Mouse (Mus musculus): Measurements from ENCODE around the gene Sdf4. TPM values are rescaled to one million over a fixed set of nuclear protein-coding genes. Genes with fewer than 3 reads are reported as not detected.

The Sdf4 gene
- polyA plus RNA-seq, 1 experiment from 2014 or later = 73.2 TPM

DNA sequence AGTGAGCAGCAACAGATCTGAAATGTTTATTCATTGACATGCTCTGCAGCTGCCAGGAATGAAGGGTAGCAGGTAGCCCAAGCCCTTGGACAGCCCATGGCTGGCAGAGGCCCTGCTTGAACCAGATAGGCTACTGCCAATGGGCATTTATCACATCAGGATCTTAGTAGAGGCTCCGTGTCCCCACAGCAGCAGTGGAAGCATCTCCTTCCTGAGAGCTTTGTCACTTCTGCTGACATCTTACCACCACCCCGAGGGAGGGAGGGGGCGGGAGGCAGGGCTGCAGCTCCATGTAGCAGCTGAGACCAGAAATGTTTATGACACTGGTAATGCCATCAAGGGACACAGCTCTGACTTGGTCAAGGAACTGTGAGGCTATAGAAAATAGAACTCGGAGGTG lies 40.2 kb downstream of the Sdf4 start:
- H3K27ac ChIP-seq (ENCODE audit: low read length) = no peak overlapping the region
- no peak for ATAC-seq (ENCODE audit: low read depth)
- no peak overlapping the region for H3K9ac ChIP-seq (ENCODE audit: low read depth, low read length)
- no peak overlapping the region for H3K4me2 ChIP-seq (ENCODE audit: low read depth, low read length)
- WGBS (ENCODE audit: insufficient replicate concordance) = 48% methylated on average over 4 of the region's 4 CpGs
- no peaks in the 10 kb centered on the region for H3K9me3 ChIP-seq (replicated peaks; ENCODE audit: control insufficient read depth, low read length)
- no peak overlapping the region for H3K4me3 ChIP-seq (ENCODE audit: low read depth, low read length)
- H3K27me3 ChIP-seq (ENCODE audit: control insufficient read depth, insufficient read depth, low read depth, low read length) = peaks cover 22% of the 10 kb centered on the region
- H3K36me3 ChIP-seq (ENCODE audit: control insufficient read depth, insufficient read depth) = no peaks in the 10 kb centered on the region
- peaks cover 5% of the 10 kb centered on the region; the same call in 1 of the 2 replicates for H3K4me1 ChIP-seq (ENCODE audit: control insufficient read depth, low read depth, low read length)

DNA sequence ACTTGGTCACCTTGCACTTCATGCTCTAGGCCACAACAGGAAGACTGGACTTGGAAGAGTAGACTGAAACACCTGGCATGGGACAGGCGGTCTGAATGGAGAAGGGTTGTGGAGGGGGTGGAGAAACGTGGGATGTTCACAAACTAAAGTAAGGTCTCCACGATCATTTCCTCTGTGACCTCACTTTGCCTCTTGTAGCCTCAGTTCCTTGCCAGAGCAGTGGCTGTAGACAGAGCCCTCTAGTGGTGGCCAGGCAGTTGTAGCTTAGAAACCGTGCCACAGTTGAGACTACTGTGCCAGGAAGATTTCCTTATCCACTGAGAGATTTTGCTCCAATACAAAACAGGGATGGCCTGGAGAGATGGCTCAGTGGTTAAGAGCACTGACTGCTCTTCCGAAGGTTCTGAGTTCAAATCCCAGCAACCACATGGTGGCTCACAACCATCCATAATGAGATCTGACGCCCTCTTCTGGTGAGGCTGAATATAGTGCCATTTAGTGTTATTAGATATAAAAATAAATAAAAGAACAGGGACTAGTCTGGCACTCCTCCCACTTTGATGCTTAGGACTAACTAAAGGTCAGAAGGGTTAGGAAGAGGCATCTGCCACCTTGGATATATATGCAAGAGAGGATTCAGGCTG lies 40.9 kb downstream of the Sdf4 start:
- H3K4me1 ChIP-seq (ENCODE audit: control insufficient read depth, low read depth, low read length) = peaks cover 5% of the 10 kb centered on the region; the same call in 1 of the 2 replicates
- H3K9me3 ChIP-seq (replicated peaks; ENCODE audit: control insufficient read depth, low read length) = no peaks in the 10 kb centered on the region
- no peak overlapping the region for H3K4me2 ChIP-seq (ENCODE audit: low read depth, low read length)
- no peak overlapping the region for H3K9ac ChIP-seq (ENCODE audit: low read depth, low read length)
- H3K27me3 ChIP-seq (ENCODE audit: control insufficient read depth, insufficient read depth, low read depth, low read length) = peaks cover 22% of the 10 kb centered on the region
- 24% methylated on average over 6 of the region's 6 CpGs for WGBS (ENCODE audit: insufficient replicate concordance)
- H3K4me3 ChIP-seq (ENCODE audit: low read depth, low read length) = no peak overlapping the region
- no peak overlapping the region for H3K27ac ChIP-seq (ENCODE audit: low read length)
- no peaks in the 10 kb centered on the region for H3K36me3 ChIP-seq (ENCODE audit: control insufficient read depth, insufficient read depth)
- no peak for ATAC-seq (ENCODE audit: low read depth)

GRCm38 (mm10) chr4:156034301-156034700 lies 41.6 kb downstream of the Sdf4 start:
- no peak for ATAC-seq (ENCODE audit: low read depth)
- Histone ChIP-seq H3K27me3 (ENCODE audit: control insufficient read depth, insufficient read depth, low read depth, low read length) (peaks cover 22% of the 10 kb centered on the region), H3K36me3 (ENCODE audit: control insufficient read depth, insufficient read depth) (no peaks in the 10 kb centered on the region), H3K9ac (ENCODE audit: low read depth, low read length) (no peak overlapping the region), H3K4me1 (ENCODE audit: control insufficient read depth, low read depth, low read length) (peaks cover 5% of the 10 kb centered on the region; the same call in 1 of the 2 replicates), H3K4me3 (ENCODE audit: low read depth, low read length) (no peak overlapping the region), H3K9me3 (replicated peaks; ENCODE audit: control insufficient read depth, low read length) (no peaks in the 10 kb centered on the region), H3K27ac (ENCODE audit: low read length) (no peak overlapping the region), H3K4me2 (ENCODE audit: low read depth, low read length) (no peak overlapping the region)
- WGBS (ENCODE audit: insufficient replicate concordance) = 60% methylated on average over 4 of the region's 4 CpGs

- no peak overlapping the region for H3K4me3 ChIP-seq (ENCODE audit: low read depth, low read length)
- no peak overlapping the region for H3K27ac ChIP-seq (ENCODE audit: low read length)
- H3K4me2 ChIP-seq (ENCODE audit: low read depth, low read length) = no peak overlapping the region
- no peak for ATAC-seq (ENCODE audit: low read depth)
- 11% methylated on average over 25 of the region's 25 CpGs for WGBS (ENCODE audit: insufficient replicate concordance)
- peaks cover 5% of the 10 kb centered on the region; the same call in 1 of the 2 replicates for H3K4me1 ChIP-seq (ENCODE audit: control insufficient read depth, low read depth, low read length)
- no peaks in the 10 kb centered on the region for H3K9me3 ChIP-seq (replicated peaks; ENCODE audit: control insufficient read depth, low read length)
- no peaks in the 10 kb centered on the region for H3K36me3 ChIP-seq (ENCODE audit: control insufficient read depth, insufficient read depth)
- peaks cover 22% of the 10 kb centered on the region for H3K27me3 ChIP-seq (ENCODE audit: control insufficient read depth, insufficient read depth, low read depth, low read length)
- H3K9ac ChIP-seq (ENCODE audit: low read depth, low read length) = no peak overlapping the region
These were observed 42.2 kb downstream of the Sdf4 start for GRCm38 (mm10) chr4:156034901-156035300.

- Histone ChIP-seq H3K27me3 (ENCODE audit: control insufficient read depth, insufficient read depth, low read depth, low read length) (peaks cover 2% of the 10 kb centered on the region; the same call in 1 of the 2 replicates), H3K9me3 (replicated peaks; ENCODE audit: control insufficient read depth, low read length) (no peaks in the 10 kb centered on the region), H3K36me3 (ENCODE audit: control insufficient read depth, insufficient read depth) (no peaks in the 10 kb centered on the region), H3K4me3 (ENCODE audit: low read depth, low read length) (no peak overlapping the region), H3K27ac (ENCODE audit: low read length) (no peak overlapping the region), H3K9ac (ENCODE audit: low read depth, low read length) (no peak overlapping the region), H3K4me2 (ENCODE audit: low read depth, low read length) (no peak overlapping the region), H3K4me1 (ENCODE audit: control insufficient read depth, low read depth, low read length) (no peaks in the 10 kb centered on the region)
- 39% methylated on average over 5 of the region's 5 CpGs for WGBS (ENCODE audit: insufficient replicate concordance)
- ATAC-seq (ENCODE audit: low read depth) = no peak
These were observed 52.1 kb downstream of the Sdf4 start for GRCm38 (mm10) chr4:156044754-156045153.

- Histone ChIP-seq H3K27me3 (ENCODE audit: control insufficient read depth, insufficient read depth, low read depth, low read length) (no peaks in the 10 kb centered on the region), H3K27ac (ENCODE audit: low read length) (no peak overlapping the region), H3K9me3 (replicated peaks; ENCODE audit: control insufficient read depth, low read length) (no peaks in the 10 kb centered on the region), H3K4me2 (ENCODE audit: low read depth, low read length) (no peak overlapping the region), H3K9ac (ENCODE audit: low read depth, low read length) (no peak overlapping the region), H3K4me1 (ENCODE audit: control insufficient read depth, low read depth, low read length) (no peaks in the 10 kb centered on the region; the same call in 1 of the 2 replicates), H3K4me3 (ENCODE audit: low read depth, low read length) (no peak overlapping the region), H3K36me3 (ENCODE audit: control insufficient read depth, insufficient read depth) (no peaks in the 10 kb centered on the region)
- ATAC-seq (ENCODE audit: low read depth) = no peak
- 22% methylated on average over 3 of the region's 3 CpGs for WGBS (ENCODE audit: insufficient replicate concordance)
These were observed 57.1 kb downstream of the Sdf4 start for GRCm38 (mm10) chr4:156049779-156050178.

- Histone ChIP-seq H3K9ac (ENCODE audit: low read depth, low read length) (no peak overlapping the region), H3K4me3 (ENCODE audit: low read depth, low read length) (no peak overlapping the region), H3K4me2 (ENCODE audit: low read depth, low read length) (no peak overlapping the region), H3K36me3 (ENCODE audit: control insufficient read depth, insufficient read depth) (no peaks in the 10 kb centered on the region), H3K27me3 (ENCODE audit: control insufficient read depth, insufficient read depth, low read depth, low read length) (no peaks in the 10 kb centered on the region), H3K9me3 (replicated peaks; ENCODE audit: control insufficient read depth, low read length) (no peaks in the 10 kb centered on the region), H3K4me1 (ENCODE audit: control insufficient read depth, low read depth, low read length) (no peaks in the 10 kb centered on the region; the same call in 1 of the 2 replicates), H3K27ac (ENCODE audit: low read length) (no peak overlapping the region)
- WGBS (ENCODE audit: insufficient replicate concordance) = 67% methylated on average over 6 of the region's 6 CpGs
- ATAC-seq (ENCODE audit: low read depth) = no peak
These were observed 57.8 kb downstream of the Sdf4 start for GRCm38 (mm10) chr4:156050391-156050980.

- H3K9me3 ChIP-seq (replicated peaks; ENCODE audit: control insufficient read depth, low read length) = no peaks in the 10 kb centered on the region
- no peaks in the 10 kb centered on the region; the same call in 1 of the 2 replicates for H3K4me1 ChIP-seq (ENCODE audit: control insufficient read depth, low read depth, low read length)
- WGBS (ENCODE audit: insufficient replicate concordance) = 63% methylated on average over 4 of the region's 4 CpGs
- no peak overlapping the region for H3K9ac ChIP-seq (ENCODE audit: low read depth, low read length)
- H3K4me3 ChIP-seq (ENCODE audit: low read depth, low read length) = no peak overlapping the region
- ATAC-seq (ENCODE audit: low read depth) = no peak
- no peaks in the 10 kb centered on the region for H3K36me3 ChIP-seq (ENCODE audit: control insufficient read depth, insufficient read depth)
- H3K27ac ChIP-seq (ENCODE audit: low read length) = no peak overlapping the region
- no peaks in the 10 kb centered on the region for H3K27me3 ChIP-seq (ENCODE audit: control insufficient read depth, insufficient read depth, low read depth, low read length)
- H3K4me2 ChIP-seq (ENCODE audit: low read depth, low read length) = no peak overlapping the region
These were observed 60.4 kb downstream of the Sdf4 start for GRCm38 (mm10) chr4:156053113-156053512.

GRCm38 (mm10) chr4:156054130-156054529 lies 61.5 kb downstream of the Sdf4 start:
- Histone ChIP-seq H3K9ac (ENCODE audit: low read depth, low read length) (no peak overlapping the region), H3K4me3 (ENCODE audit: low read depth, low read length) (no peak overlapping the region), H3K36me3 (ENCODE audit: control insufficient read depth, insufficient read depth) (no peaks in the 10 kb centered on the region), H3K4me2 (ENCODE audit: low read depth, low read length) (no peak overlapping the region), H3K27me3 (ENCODE audit: control insufficient read depth, insufficient read depth, low read depth, low read length) (no peaks in the 10 kb centered on the region), H3K4me1 (ENCODE audit: control insufficient read depth, low read depth, low read length) (no peaks in the 10 kb centered on the region; the same call in 1 of the 2 replicates), H3K27ac (ENCODE audit: low read length) (no peak overlapping the region), H3K9me3 (replicated peaks; ENCODE audit: control insufficient read depth, low read length) (no peaks in the 10 kb centered on the region)
- WGBS (ENCODE audit: insufficient replicate concordance) = 53% methylated on average over 4 of the region's 4 CpGs
- ATAC-seq (ENCODE audit: low read depth) = no peak
